Comparison of ENCODE assay signal across 9 mouse cellular contexts in genomic region chr13:103109872-103110271, GRCm38 (mm10).
DNase-seq lines count a peak whose midpoint lies in the region; ATAC-seq and TF ChIP-seq lines count a peak whose summit lies in the region.
"Had no signal": no experiment of that assay in that cellular context is flagged by ENCODE, and none has a peak within 500 bp of the region (broad histone marks: within the 10 kb centered on the region; RNA-seq: fewer than 3 reads in every experiment).

No protein-coding gene starts in this region.

- H3K36me3 ChIP-seq in C2C12 (ENCODE audit: control insufficient read depth, insufficient read depth) = no peaks in the 10 kb centered on the region
- no peaks in the 10 kb centered on the region for H3K36me3 ChIP-seq in kidney, postnatal 0 days (ENCODE audit: insufficient read depth, low read length)
- H3K36me3 ChIP-seq in liver, postnatal 0 days (replicated peaks; ENCODE audit: insufficient read depth, low read length) = no peaks in the 10 kb centered on the region
- H3K36me3 ChIP-seq: liver, embryonic 15.5 days had no signal

- H3K9me3 ChIP-seq in kidney, postnatal 0 days (replicated peaks; ENCODE audit: low read length) = no peaks in the 10 kb centered on the region
- H3K9me3 ChIP-seq in liver, postnatal 0 days (ENCODE audit: low read length) = no peaks in the 10 kb centered on the region
- H3K9me3 ChIP-seq: liver, embryonic 15.5 days had no signal

- peak; percentile 75 for ATAC-seq in kidney, postnatal 0 days (replicated peaks; ENCODE audit: low FRiP score, low read depth)
- no peak for ATAC-seq in liver, postnatal 0 days

- TF ChIP-seq POLR2A in olfactory bulb, adult 2 months (IDR thresholded peaks at IDR 0.05; ENCODE audit: insufficient read depth, low read depth, low read length) = no peak

- H3K27ac ChIP-seq in kidney, postnatal 0 days = no peak overlapping the region
- no peak overlapping the region for H3K27ac ChIP-seq in liver, postnatal 0 days (ENCODE audit: low read depth)
- H3K27ac ChIP-seq in olfactory bulb, adult 2 months (ENCODE audit: insufficient read depth, low read depth, low read length) = no peak overlapping the region
- H3K27ac ChIP-seq: liver, embryonic 15.5 days had no signal

- TF ChIP-seq EP300 in liver, postnatal 0 days (IDR thresholded peaks at IDR 0.05; ENCODE audit: low read depth) = no peak

- H3K79me3 ChIP-seq in C2C12 (ENCODE audit: low read depth) = no peaks in the 10 kb centered on the region

- no peak overlapping the region for H3K4me3 ChIP-seq in C2C12 (ENCODE audit: insufficient read depth, poor library complexity, severe bottlenecking)
- no peak overlapping the region for H3K4me3 ChIP-seq in kidney, postnatal 0 days (replicated peaks; ENCODE audit: low read depth, low read length)
- H3K4me3 ChIP-seq in liver, postnatal 0 days (ENCODE audit: low read depth, low read length) = no peak overlapping the region
- no peak overlapping the region for H3K4me3 ChIP-seq in olfactory bulb, adult 2 months (ENCODE audit: insufficient read depth, low read depth, low read length)
- H3K4me3 ChIP-seq: liver, embryonic 15.5 days had no signal

- H3K27me3 ChIP-seq in C2C12 (ENCODE audit: control insufficient read depth, insufficient read depth, insufficient read length) = no peaks in the 10 kb centered on the region
- H3K27me3 ChIP-seq in kidney, postnatal 0 days (ENCODE audit: insufficient read depth, low read length) = no peaks in the 10 kb centered on the region
- no peaks in the 10 kb centered on the region for H3K27me3 ChIP-seq in liver, postnatal 0 days (ENCODE audit: insufficient read depth, low read length)
- H3K27me3 ChIP-seq: liver, embryonic 15.5 days had no signal

- H3ac ChIP-seq in C2C12 (ENCODE audit: control insufficient read depth, insufficient read length, low read depth) = no peak overlapping the region

- H3K79me2 ChIP-seq in C2C12 (ENCODE audit: control insufficient read depth, insufficient read depth) = no peaks in the 10 kb centered on the region

- DNase-seq in ZHBTc4 (ENCODE audit: low read depth, low spot score) = peak; percentile 69
- DNase-seq in cerebellum, postnatal 25 days = peak; percentile 69 to 82
- peak; percentile 65 for DNase-seq in gastrocnemius, adult 18-20 months (ENCODE audit: low spot score)
- DNase-seq in kidney, postnatal 0 days (ENCODE audit: low spot score) = peak; percentile 86
- peak; percentile 70 for DNase-seq in liver, postnatal 0 days
- peak; percentile 22 for DNase-seq in urinary bladder, postnatal 10 days (ENCODE audit: low spot score)

- peak; percentile 24 for TF ChIP-seq CTCF in C2C12 (IDR thresholded peaks at IDR 0.05; ENCODE audit: control insufficient read depth, insufficient read depth, insufficient read length)
- peak; percentile 98 for TF ChIP-seq CTCF in kidney, postnatal 0 days (IDR thresholded peaks at IDR 0.05; ENCODE audit: low read depth)
- TF ChIP-seq CTCF in liver, postnatal 0 days (IDR thresholded peaks at IDR 0.05; ENCODE audit: low read depth) = peak; percentile 90
- TF ChIP-seq CTCF in olfactory bulb, adult 2 months (IDR thresholded peaks at IDR 0.05; ENCODE audit: insufficient read depth, low read depth, low read length) = peak; percentile 27; the same call in 1 of the 2 replicates

- peaks cover 11% of the 10 kb centered on the region; the same call in 1 of the 2 replicates for H3K4me1 ChIP-seq in kidney, postnatal 0 days (replicated peaks; ENCODE audit: insufficient read depth, low read length)
- no peaks in the 10 kb centered on the region for H3K4me1 ChIP-seq in liver, postnatal 0 days (ENCODE audit: insufficient read depth)
- no peaks in the 10 kb centered on the region for H3K4me1 ChIP-seq in olfactory bulb, adult 2 months (ENCODE audit: control insufficient read depth, insufficient read depth, low read length)
- H3K4me1 ChIP-seq: liver, embryonic 15.5 days had no signal

- no peak overlapping the region for H3K9ac ChIP-seq in kidney, postnatal 0 days (ENCODE audit: low read depth, low read length)
- H3K9ac ChIP-seq in liver, postnatal 0 days (replicated peaks) = no peak overlapping the region
- H3K9ac ChIP-seq: liver, embryonic 15.5 days had no signal

- WGBS in kidney, postnatal 0 days = 24% methylated on average over 10 of the region's 10 CpGs
- 30% methylated on average over 10 of the region's 10 CpGs for WGBS in liver, postnatal 0 days (ENCODE audit: insufficient replicate concordance)
- whole genome bisulfite sequencing in olfactory bulb, adult 2 months = 11% methylated on average over 10 of the region's 10 CpGs

- no peak overlapping the region for H3K4me2 ChIP-seq in kidney, postnatal 0 days (ENCODE audit: low read length)
- H3K4me2 ChIP-seq in liver, postnatal 0 days (ENCODE audit: low read depth, low read length) = no peak overlapping the region
- H3K4me2 ChIP-seq: liver, embryonic 15.5 days had no signal

TF ChIP-seq in C2C12, 6 proteins besides CTCF, POLR2A, EP300 and RAD21:
- no peak for TF ChIP-seq FOSL1 (IDR thresholded peaks at IDR 0.05; ENCODE audit: insufficient read depth, low read length, poor library complexity, severe bottlenecking)
- peak; percentile 30 for TF ChIP-seq USF1 (IDR thresholded peaks at IDR 0.05; ENCODE audit: low read depth)
TF ChIP-seq in C2C12: peak in this region for 1.

Comparison
In these comparisons a context has a peak if more than half of its experiments do, and no peak if none do; other contexts are left out.
1. CTCF ChIP-seq: peak in every context shown above with its lines; median percentile 98 in kidney, postnatal 0 days; 90 in liver, postnatal 0 days; 27 in olfactory bulb, adult 2 months; 24 in C2C12.
2. DNase-seq: peak in every context shown above with its lines; median percentile 86 in kidney, postnatal 0 days; 76 in cerebellum, postnatal 25 days; 70 in liver, postnatal 0 days; 69 in ZHBTc4; 65 in gastrocnemius, adult 18-20 months; 22 in urinary bladder, postnatal 10 days.